Mouse (Mus musculus) bone marrow, adult 2 months (tissue): Measurements from ENCODE around the gene Mslnl. TPM values are rescaled to one million over a fixed set of nuclear protein-coding genes. Genes with fewer than 3 reads are reported as not detected.

Experiments
- H3K27ac ChIP-seq: fragments of 200-500 bp; 2 replicates; pipeline ENCODE4 v1.5.1; 2012; ENCODE audit warnings: low read depth, mild to moderate bottlenecking, control low read depth, inconsistent platforms, low read length; ENCODE audit not compliant: control insufficient read depth, poor library complexity, insufficient read depth
- H3K4me1 ChIP-seq: fragments of 200-500 bp; 2 replicates; pipeline ENCODE4 v1.6.1; 2011; ENCODE audit warnings: low read length; ENCODE audit not compliant: control insufficient read depth, insufficient read depth
- H3K4me3 ChIP-seq: fragments of 200-500 bp; replicated peaks from 2 replicates; pipeline ENCODE3; 2011; ENCODE audit warnings: mild to moderate bottlenecking, low read depth, low read length, control low read depth; ENCODE audit not compliant: control insufficient read depth
- CTCF ChIP-seq: fragments of 200-500 bp; IDR thresholded peaks from 2 replicates; pipeline ENCODE4 v1.5.1; 2011; ENCODE audit warnings: low read length, control low read depth; ENCODE audit not compliant: control insufficient read depth, insufficient read depth
- POLR2A ChIP-seq: fragments of 200-500 bp; IDR thresholded peaks from 2 replicates; pipeline ENCODE4 v1.6.1; 2011; ENCODE audit warnings: low read depth, mild to moderate bottlenecking, control low read depth, low read length, borderline replicate concordance; ENCODE audit not compliant: control insufficient read depth
- WGBS: fragments of 180-500 bp; shearing (Covaris S2); methylation state at CpG from one replicate; pipeline ENCODE4 v1.1.7; 2018; 5-methylcytosine and 5-hydroxymethylcytosine counted together
- polyA plus RNA-seq: library from polyadenylated mRNA; stranded (reverse); fragments of >200 nt; gene quantifications from 2 replicates; pipeline ENCODE4 v1.2.4, GENCODE M21; 2011; ENCODE audit warnings: low replicate concordance; ENCODE audit not compliant: missing spikeins, insufficient read depth, insufficient read length

The Mslnl gene
- not detected in 2 replicates for polyA plus RNA-seq

DNA sequence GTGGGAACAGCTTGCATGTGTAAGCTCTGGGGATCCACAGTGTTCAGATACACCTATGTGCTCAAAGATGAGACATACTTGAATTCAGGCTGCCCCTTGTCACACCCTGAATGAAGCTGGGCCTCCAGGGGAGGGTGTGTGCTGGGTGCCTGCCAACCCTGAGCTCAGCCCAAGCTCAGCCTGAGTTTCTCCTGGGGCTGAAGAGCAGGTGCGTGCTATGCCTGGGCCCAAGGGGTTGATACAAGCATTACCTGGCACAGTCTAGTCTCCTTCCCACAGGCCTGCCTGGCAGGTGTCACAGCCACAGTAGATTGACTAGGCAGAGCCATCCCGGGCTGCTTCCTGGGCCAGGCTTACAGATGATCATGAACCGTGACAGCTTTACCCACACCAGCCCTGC is at the start of gene Mslnl:
TSS of gene Mslnl (plus strand) at position 298 of the 400 bp plus-strand sequence.
- 73% methylated on average over 3 of the region's 3 CpGs for WGBS
- no peak for TF ChIP-seq POLR2A
- no peak for TF ChIP-seq CTCF
- H3K27ac ChIP-seq = no peak within 1 kb of the TSS
- no peak within 1 kb of the TSS for H3K4me3 ChIP-seq
- H3K4me1 ChIP-seq = no peaks in the 10 kb centered on the region

DNA sequence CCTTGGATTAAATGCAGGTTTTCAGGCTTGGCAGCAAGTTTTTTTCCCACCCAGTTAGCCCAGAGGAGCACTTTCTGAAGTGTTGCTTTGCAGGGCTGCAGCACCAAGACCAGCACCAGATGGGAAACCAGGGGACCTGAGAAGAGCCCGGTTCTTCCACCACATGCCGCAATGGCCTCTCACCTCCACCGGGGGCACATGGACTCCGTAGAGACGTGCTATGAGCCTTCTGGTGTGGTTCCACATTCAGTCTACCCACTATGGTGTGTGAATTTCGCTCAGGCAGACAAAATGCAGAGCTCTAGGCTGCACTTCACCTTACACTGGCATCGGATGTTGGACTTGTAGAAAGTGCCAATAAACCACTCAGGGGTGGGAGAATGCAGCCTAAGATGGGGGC is 49.5 kb upstream of the Mslnl start:
- Histone ChIP-seq H3K4me1 (no peaks in the 10 kb centered on the region), H3K4me3 (no peak overlapping the region), H3K27ac (no peak overlapping the region)
- 27% methylated on average over 7 of the region's 7 CpGs for WGBS
- TF ChIP-seq POLR2A (no peak), CTCF (no peak)

DNA sequence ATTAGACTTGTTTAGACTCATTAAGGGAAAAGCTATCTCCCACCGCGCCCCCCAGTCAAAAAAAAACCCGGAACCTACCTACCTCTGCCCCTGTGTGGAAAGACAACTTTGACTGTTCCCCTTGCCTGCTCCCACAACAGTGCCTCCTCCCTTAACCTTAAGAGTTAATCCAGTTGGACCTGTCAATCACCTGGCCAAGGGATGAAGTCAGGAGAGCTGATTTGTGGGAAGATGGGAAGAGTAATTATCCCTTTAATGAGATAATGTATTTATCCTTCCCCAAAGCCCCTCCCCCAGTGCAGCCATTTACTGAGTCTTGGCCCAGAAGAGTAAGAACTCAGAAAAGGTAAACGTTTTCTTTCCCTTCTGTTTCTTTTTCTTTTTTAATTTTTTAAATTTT is 46.9 kb upstream of the Mslnl start:
- WGBS = 77% methylated on average over 4 of the region's 4 CpGs
- H3K4me1 ChIP-seq = no peaks in the 10 kb centered on the region
- H3K4me3 ChIP-seq = no peak overlapping the region
- no peak overlapping the region for H3K27ac ChIP-seq
- no peak for TF ChIP-seq CTCF
- TF ChIP-seq POLR2A = no peak

DNA sequence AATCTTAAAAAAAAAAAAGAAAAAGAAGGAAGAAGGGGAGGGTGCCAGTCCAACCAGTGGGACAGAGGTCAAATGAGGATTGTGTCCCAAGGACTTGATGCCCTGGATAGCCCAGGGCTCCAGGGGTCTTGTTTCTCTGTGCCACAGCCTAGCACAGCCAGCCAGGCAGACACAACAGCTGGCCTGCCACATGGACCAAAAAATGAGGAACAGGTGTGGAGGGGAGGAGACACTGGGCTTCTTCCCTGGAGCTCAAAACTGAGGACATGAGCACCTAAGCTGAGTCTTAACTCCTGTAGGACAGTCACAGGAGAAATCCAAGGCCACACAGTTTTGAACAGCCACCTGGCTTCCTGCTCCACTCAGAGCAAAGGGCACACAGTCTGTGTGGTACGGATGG is 39.6 kb upstream of the Mslnl start:
- no peak for TF ChIP-seq POLR2A
- no peak for TF ChIP-seq CTCF
- WGBS = 21% methylated on average over 1 of the region's 1 CpGs
- H3K4me3 ChIP-seq = no peak overlapping the region
- H3K4me1 ChIP-seq = no peaks in the 10 kb centered on the region
- no peak overlapping the region for H3K27ac ChIP-seq

DNA sequence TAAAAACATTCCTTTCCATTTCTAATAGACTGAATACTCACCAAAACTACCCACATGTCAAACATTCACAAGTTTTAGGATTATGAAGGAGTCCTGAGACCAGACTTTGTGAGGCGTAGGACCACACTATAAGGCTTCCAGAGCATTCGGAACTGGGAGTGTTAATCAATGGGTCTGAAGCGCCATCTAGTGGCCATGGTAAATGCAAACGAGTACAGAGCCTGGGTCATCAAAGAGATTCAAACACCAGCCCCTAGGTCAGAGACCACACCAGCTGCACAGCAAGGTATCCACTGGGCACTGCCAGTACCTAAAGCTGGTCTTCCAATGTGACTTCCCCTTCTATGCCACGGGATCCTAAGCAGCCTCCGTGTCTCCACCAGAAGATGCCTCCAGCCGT is 37.4 kb upstream of the Mslnl start:
- Histone ChIP-seq H3K4me1 (no peaks in the 10 kb centered on the region), H3K27ac (no peak overlapping the region), H3K4me3 (no peak overlapping the region)
- TF ChIP-seq CTCF = peak; percentile 61
- TF ChIP-seq POLR2A = no peak
- WGBS = 12% methylated on average over 7 of the region's 7 CpGs

DNA sequence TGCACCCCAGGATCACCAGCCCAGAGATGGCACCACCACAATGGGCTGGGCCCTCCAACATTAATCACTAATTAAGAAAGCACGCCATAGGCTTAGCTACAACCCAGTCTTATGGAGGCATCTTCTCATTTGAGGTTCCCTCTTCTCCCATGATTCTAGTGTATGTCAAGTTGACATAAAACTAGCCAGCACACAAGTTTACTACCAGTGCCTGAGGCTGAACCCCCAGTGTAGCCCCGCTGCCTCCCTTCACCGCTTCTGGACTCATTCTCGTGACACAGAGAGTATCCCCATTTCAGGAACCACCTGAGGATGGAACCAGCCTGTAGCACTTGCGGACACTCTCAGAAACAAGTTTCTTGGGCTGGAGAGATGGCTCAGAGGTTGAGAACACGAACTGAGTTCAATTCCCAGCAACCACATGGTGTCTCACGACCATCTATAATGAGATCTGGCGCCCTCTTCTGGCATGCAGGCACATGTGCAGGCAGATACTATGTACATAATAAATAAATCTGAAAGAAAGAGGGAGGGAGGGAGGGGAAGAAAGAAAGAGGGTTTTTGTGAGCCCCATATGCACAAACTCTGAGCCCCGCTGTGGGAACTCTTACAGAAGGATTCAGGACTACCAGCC is 34.9 kb upstream of the Mslnl start:
- WGBS = 55% methylated on average over 9 of the region's 9 CpGs
- Histone ChIP-seq H3K4me3 (no peak overlapping the region), H3K4me1 (no peaks in the 10 kb centered on the region)

DNA sequence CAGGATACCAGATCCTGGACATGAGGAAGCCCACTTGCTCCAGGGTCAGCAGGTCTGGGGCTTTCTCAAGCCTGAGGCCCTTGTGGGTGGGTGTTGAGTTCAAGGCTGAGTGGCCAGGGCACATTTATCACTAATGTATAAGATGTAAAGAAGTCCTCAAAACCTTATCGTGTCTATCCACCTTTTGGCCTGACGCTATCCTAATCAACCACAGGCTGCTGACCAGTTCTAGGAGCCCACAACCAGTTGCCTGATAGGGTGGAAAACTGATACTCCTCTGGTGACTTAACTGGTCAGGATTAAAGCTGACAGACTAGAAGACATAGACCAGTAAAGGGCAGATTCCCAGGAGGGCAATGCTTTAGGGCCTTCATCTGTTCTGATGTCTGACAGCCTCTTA is 25.8 kb upstream of the Mslnl start:
- Histone ChIP-seq H3K4me3 (no peak overlapping the region), H3K27ac (no peak overlapping the region), H3K4me1 (no peaks in the 10 kb centered on the region)
- WGBS = 73% methylated on average over 2 of the region's 2 CpGs
- TF ChIP-seq POLR2A = no peak
- no peak for TF ChIP-seq CTCF

More for the DNA sequence above, 34.9 kb upstream of the Mslnl start:
- H3K27ac ChIP-seq = no peak overlapping the region
- no peak for TF ChIP-seq POLR2A
- TF ChIP-seq CTCF = peak; percentile 55

DNA sequence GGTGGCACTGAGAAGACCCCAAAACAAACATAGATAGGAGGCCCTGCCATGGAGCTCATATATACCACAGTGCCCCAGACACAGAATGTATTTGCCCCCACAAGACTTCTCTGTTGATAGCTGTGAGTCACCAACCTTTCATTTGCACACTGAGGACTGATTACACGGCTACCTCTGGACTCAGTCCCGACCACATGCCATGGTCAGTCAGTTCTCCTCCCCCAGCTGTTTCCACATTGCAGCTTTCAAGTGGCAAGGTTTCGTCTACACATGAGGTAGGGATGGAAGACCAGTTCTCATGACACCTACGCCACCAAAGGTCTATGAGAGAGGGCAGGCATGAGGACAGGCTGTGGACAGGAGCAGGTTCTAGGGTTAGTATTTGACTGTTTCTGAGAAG is 24.7 kb upstream of the Mslnl start:
- WGBS = 63% methylated on average over 4 of the region's 4 CpGs
- TF ChIP-seq POLR2A (no peak), CTCF (no peak)
- Histone ChIP-seq H3K27ac (no peak overlapping the region), H3K4me3 (no peak overlapping the region), H3K4me1 (no peaks in the 10 kb centered on the region)

DNA sequence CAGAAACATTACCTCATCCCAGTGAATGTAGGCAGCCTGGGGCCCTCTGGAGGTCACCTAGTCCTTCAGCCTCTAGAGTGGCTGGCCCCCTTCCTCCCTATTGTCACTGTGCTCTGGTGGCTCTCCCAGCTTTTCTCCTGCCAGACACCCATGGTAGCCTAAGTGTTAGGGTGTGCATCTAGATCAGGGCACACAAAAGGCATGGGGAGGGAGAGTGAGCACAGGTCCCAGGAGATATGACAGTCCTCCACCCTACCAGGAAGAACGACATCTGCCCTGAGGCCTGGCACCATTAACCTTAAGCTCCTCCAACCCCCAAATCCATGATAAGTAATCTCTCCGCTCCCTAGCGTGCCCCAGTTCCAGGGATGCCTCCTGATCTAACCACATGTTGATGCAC is 20.2 kb upstream of the Mslnl start:
- WGBS = 58% methylated on average over 3 of the region's 3 CpGs
- no peak overlapping the region for H3K4me3 ChIP-seq
- no peak for TF ChIP-seq CTCF
- no peak for TF ChIP-seq POLR2A
- H3K4me1 ChIP-seq = no peaks in the 10 kb centered on the region
- H3K27ac ChIP-seq = no peak overlapping the region
